Mouse (Mus musculus) Patski (cell line): ENCODE measurements at regions not wholly inside any gene's neighbourhood (a gene's known extent, or its start where the extent isn't known, plus 50 kb on each side); places are given as distances from the start of the nearest gene placed in this dataset.

Experiments used
- ATAC-seq: fragments of 100-300 bp; one replicate; pipeline ENCODE4 v1.8.0; 2021
- CTCF ChIA-PET: fragments of 350-600 bp; sonication (Branson Sonifier 250); formaldehyde crosslinking; loops from one replicate; lab custom pipeline; 2022; ENCODE audit warnings: inconsistent platforms; lab: Charles Lee
- POLR2A ChIA-PET: fragments of 350-600 bp; sonication (Branson Sonifier 250); formaldehyde crosslinking; loops from one replicate; lab custom pipeline; 2022; ENCODE audit warnings: antibody characterized with exemption, inconsistent platforms; lab: Charles Lee
- DNase-seq: peaks from one replicate; pipeline ENCODE4 v3.0.0-alpha.2; 2011; ENCODE audit warnings: low read depth, low spot score
- H3K27me3 ChIP-seq: fragments of 371-371 bp; one replicate; pipeline ENCODE4 v1.5.1; 2021
- CTCF ChIP-seq: fragments of 100-300 bp; IDR thresholded peaks from one replicate; pipeline ENCODE4 v1.5.1; 2021
- in situ Hi-C: fragments of 300-500 bp; cut with MboI; formaldehyde crosslinking; loops from 3 replicates; pipeline ENCODE4 v1.11.1; 2018; ENCODE audit warnings: low pct_unique_long_range_greater_than_20kb, mixed read lengths

- CTCF ChIA-PET = interaction anchor here (1.0 to 1.1 kb wide), 2 partner anchors 16 to 17 kb away, joined by 3 read pairs; no protein-coding TSS in a partner anchor
- no peaks in the 10 kb centered on the region for H3K27me3 ChIP-seq
- ATAC-seq (no peak), DNase-seq (no peak)
- POLR2A ChIA-PET = no interaction called here
- TF ChIP-seq CTCF = no peak
- in situ Hi-C loops = no loop called here
These were observed 106.9 kb downstream of the 1190002N15Rik start for GRCm38 (mm10) chr9:94430996-94431395.

GRCm38 (mm10) chr9:94426740-94427139, 111.1 kb downstream of the 1190002N15Rik start:
- CTCF ChIA-PET = interaction anchor here (0.7 to 1.8 kb wide), 5 partner anchors 9 to 545 kb away, joined by 3 to 5 read pairs (median 3); no protein-coding TSS in a partner anchor
- ATAC-seq (no peak), DNase-seq (no peak)
- in situ Hi-C loops = no loop called here
- POLR2A ChIA-PET = interaction anchor here (0.6 to 0.8 kb wide), 2 partner anchors 21 to 1349 kb away, joined by 3 to 5 read pairs; no protein-coding TSS in a partner anchor
- H3K27me3 ChIP-seq = no peaks in the 10 kb centered on the region
- TF ChIP-seq CTCF = no peak

GRCm38 (mm10) chr9:94425804-94426203, 112.1 kb downstream of the 1190002N15Rik start:
- ChIA-PET POLR2A (no interaction called here), CTCF (interaction anchor here (0.9 kb wide), 1 partner anchor 8 kb away, joined by 3 read pairs; no protein-coding TSS in a partner anchor)
- H3K27me3 ChIP-seq = no peaks in the 10 kb centered on the region
- ATAC-seq (no peak), DNase-seq (no peak)
- no peak for TF ChIP-seq CTCF
- in situ Hi-C loops = no loop called here

- no peak for ATAC-seq
- ChIA-PET CTCF (no interaction called here), POLR2A (no interaction called here)
- DNase-seq = no peak
- TF ChIP-seq CTCF = no peak
- in situ Hi-C loops = no loop called here
- H3K27me3 ChIP-seq = no peaks in the 10 kb centered on the region
These were observed 113.3 kb downstream of the 1190002N15Rik start for GRCm38 (mm10) chr9:94424438-94425135.

- ATAC-seq = no peak
- CTCF ChIA-PET = interaction anchor here (1.6 to 2.5 kb wide), 2 partner anchors 12 to 17 kb away, joined by 5 to 12 read pairs; no protein-coding TSS in a partner anchor
- POLR2A ChIA-PET = no interaction called here
These were observed 127.3 kb downstream of the 1190002N15Rik start for GRCm38 (mm10) chr9:94410546-94410945.

GRCm38 (mm10) chr9:94410042-94410441, 127.8 kb downstream of the 1190002N15Rik start:
- ChIA-PET POLR2A (no interaction called here), CTCF (no interaction called here)
- no peak for DNase-seq
- H3K27me3 ChIP-seq = no peaks in the 10 kb centered on the region
- ATAC-seq = no peak
- TF ChIP-seq CTCF = no peak
- in situ Hi-C loops = loop anchor here (5.0 kb wide), 2 partner anchors 42 to 122 kb away; no protein-coding TSS in a partner anchor

More at GRCm38 (mm10) chr9:94410546-94410945, 127.3 kb downstream of the 1190002N15Rik start:
- no peak for DNase-seq
- in situ Hi-C loops = loop anchor here (5.0 kb wide), 2 partner anchors 42 to 122 kb away; no protein-coding TSS in a partner anchor
- no peak for TF ChIP-seq CTCF
- no peaks in the 10 kb centered on the region for H3K27me3 ChIP-seq

GRCm38 (mm10) chr9:94408635-94409323, 129.1 kb downstream of the 1190002N15Rik start:
- DNase-seq (peak; percentile 86), ATAC-seq (peak; percentile 100)
- H3K27me3 ChIP-seq = no peaks in the 10 kb centered on the region
- TF ChIP-seq CTCF = no peak
- in situ Hi-C loops = no loop called here
- ChIA-PET POLR2A (no interaction called here), CTCF (interaction anchor here (1.0 to 1.2 kb wide), 3 partner anchors 9 to 46 kb away, joined by 3 to 4 read pairs (median 3); no protein-coding TSS in a partner anchor)

- TF ChIP-seq CTCF = no peak
- ChIA-PET CTCF (interaction anchor here (1.2 kb wide), 1 partner anchor 13 kb away, joined by 3 read pairs; no protein-coding TSS in a partner anchor), POLR2A (no interaction called here)
- no peaks in the 10 kb centered on the region for H3K27me3 ChIP-seq
- no peak for ATAC-seq
- no peak for DNase-seq
- in situ Hi-C loops = no loop called here
These were observed 130.2 kb downstream of the 1190002N15Rik start for GRCm38 (mm10) chr9:94407671-94408070.

- ChIA-PET POLR2A (interaction anchor here (0.5 kb wide), 1 partner anchor 362 kb away, joined by 3 read pairs; no protein-coding TSS in a partner anchor), CTCF (interaction anchor here (1.2 kb wide), 1 partner anchor 11 kb away, joined by 4 read pairs; no protein-coding TSS in a partner anchor)
- no peak for DNase-seq
- no peaks in the 10 kb centered on the region for H3K27me3 ChIP-seq
- TF ChIP-seq CTCF = no peak
- in situ Hi-C loops = no loop called here
- no peak for ATAC-seq
These were observed 133.3 kb downstream of the 1190002N15Rik start for GRCm38 (mm10) chr9:94404551-94404950.

GRCm38 (mm10) chr9:94400596-94400995, 137.3 kb downstream of the 1190002N15Rik start:
- in situ Hi-C loops = no loop called here
- DNase-seq = no peak
- no peaks in the 10 kb centered on the region for H3K27me3 ChIP-seq
- ATAC-seq = no peak
- POLR2A ChIA-PET = interaction anchor here (0.7 kb wide), 1 partner anchor 27 kb away, joined by 3 read pairs; no protein-coding TSS in a partner anchor
- CTCF ChIA-PET = no interaction called here
- no peak for TF ChIP-seq CTCF
